Mouse (Mus musculus): ENCODE data around the gene Otulin. TPM values are rescaled to one million over a fixed set of nuclear protein-coding genes. Genes with fewer than 3 reads are reported as not detected.

Otulin gene
- total RNA-seq, 2 experiments from 2014 or later, result 32.5 to 39.5 TPM

DNA sequence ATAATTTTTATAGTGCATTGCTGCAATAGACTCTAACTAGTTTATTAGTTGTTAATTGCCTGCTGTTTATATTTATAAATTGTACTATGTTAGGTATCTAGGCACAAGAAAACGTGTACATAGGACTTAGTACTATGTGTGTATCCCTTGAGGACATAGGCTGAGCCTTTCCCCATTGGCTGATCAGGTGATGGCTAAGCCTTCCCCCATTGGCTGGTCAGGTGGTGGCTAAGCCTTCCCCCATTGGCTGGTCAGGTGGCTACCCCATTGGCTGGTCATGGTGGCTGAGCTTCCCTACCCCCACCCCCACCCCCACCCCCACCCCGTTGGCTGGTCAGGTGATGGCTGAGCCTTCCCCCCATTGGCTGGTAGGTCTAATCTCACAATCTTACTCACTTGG is 50.6 kb downstream of the Otulin start:
- no peak for DNase-seq

DNA sequence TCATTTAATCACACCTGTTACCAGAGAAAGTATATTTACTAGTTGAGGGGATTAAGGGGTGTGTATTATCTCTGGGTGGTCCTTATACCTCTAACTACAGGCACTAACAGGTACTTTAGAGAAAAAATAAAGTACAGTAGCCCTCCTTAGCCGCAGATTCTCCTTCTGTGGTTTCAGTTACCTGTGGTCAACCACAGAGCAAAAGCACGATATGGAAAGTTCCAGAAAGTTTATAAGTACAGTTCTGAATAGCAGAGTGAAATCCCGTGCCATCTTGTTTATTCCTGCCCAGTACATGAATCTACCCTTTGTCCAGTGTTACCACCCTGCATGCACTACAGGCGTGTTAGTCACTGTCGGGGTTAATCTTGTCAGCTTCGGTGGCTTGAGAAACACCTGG is 51.6 kb downstream of the Otulin start:
- DNase-seq, result no peak

DNA sequence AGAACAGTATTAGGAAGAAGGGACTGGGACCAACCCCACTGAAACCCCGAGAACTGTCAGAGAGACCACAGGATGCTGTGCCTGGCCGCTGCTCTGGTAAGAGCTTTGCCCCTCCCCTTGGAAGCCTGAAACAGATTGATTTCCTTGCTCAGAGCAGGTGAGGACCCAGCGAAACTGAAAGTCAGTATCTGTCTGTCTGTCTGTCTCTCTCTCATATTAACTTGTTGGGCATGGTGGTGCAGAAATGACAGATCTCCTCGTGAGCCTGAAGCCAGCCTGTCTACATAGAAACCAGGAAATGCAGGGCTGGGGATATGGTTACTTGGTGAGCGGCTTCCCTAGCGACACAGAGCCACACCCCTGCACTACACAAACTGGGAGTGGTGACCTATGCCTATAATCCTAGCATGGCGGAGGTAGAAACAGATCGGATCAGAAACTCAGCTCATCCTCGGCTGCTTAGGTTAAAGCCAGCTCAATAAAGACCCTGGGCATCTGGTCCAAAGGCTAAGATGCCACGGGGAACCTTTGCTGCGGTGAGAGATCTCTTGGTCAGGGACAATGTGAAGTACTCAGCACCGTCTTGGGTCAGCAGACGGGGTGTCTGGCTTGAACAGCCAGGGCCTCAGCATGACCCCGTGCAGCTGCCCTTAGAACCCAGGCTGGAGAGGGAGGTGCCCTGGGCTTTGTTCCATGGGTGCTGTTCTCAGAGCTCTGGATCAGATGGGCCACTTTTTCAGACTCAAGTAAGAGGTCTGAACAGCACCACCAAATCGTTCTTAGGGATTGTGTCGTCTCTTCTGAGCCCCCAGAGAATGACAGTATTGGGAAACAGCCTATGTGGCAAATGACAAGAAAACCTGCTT is 52.3 kb downstream of the Otulin start:
- no peak for DNase-seq

DNA sequence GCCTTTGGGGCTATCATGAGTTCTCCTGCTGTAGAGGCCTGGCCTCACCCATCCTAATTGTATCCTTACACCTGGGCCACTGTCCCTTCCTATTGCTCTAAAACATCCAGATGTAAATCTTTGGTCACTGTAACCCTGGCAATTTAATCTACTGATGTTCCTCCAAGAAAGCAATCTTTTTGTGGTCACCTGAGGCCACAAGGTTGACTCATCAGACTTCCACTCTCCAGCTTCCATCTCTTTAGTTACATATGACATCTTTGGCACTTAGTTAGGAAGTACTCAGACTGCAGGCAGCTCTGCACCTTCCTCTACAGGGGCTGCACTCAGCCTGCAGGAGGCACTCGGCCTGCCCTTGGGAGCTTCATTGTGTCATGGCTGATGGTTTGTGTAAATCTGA is 53.6 kb downstream of the Otulin start:
- DNase-seq, result no peak

DNA sequence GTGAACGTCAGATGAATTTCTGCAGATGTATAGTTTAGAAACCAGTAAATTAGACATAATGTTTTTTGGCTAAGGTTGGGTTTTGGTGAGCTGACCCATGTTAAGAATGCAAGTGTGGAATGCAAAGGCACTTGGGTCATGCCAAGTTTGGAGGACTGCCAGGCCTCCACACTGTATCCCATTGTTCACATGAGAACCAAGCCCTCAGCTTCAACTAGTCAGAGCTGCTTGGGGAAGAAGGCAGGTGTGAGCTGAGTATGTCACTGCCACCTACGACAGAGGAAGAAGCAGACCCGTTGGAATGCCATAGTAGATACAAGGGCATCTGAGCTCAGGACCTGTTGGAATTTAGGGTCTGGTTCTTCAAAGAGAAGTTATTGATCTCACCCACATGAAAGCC is 54.6 kb downstream of the Otulin start:
- DNase-seq, result no peak

DNA sequence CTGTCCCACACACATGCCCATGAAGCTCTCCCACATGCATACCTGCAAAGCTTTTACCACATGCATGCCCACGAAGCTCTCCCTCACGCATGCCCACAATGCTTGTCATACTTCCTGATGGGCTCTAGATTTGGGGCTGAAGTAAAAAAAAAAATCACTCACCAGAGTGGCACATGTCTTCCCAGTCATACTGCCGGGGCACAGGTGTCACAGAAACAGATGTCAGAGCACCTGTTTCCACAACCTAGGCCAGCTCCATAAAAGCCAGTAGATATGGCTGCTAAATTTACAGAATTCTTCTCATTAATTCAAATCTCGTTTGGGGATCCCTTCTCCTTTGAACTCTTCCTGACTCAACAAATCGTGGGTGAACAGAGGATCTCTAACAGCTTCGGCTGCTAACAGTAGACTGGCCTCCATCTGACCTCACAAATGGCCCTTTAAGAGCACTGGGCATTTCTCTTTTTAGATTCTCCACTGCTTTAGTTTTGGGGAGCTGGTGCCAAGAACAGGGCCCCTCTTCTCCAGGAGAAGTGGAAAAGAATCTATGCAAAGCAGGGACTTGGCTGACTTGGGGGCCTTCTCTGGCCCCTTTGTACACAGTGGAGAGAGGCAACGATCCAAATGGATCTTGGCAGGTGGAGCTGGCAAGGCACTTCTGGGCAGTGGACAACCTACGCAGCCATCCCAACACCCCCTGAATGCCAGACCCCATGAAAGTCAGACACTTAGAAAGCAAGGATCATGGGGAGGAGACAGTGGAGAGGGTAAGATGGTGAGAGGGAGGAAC is 55.3 kb downstream of the Otulin start:
- no peak for DNase-seq

DNA sequence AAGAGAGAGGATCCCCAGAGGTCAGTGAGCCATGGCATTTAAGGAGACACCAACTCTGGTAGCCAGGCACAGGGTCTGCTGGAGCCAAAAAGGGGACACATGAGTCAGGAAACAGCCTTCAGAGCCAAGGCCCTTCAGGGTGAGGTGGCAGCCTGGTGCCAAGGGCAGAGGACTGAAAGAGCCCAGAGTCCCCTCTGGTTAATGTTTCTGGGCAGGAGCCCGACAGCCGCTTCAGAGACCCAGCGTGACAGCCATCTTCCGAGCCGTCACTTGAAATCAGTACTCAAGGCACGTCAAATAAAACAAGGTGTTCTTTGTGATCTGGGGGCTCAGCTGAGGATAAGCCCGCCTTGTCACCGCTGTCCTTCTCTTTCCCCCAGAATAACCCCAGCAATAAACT is 59.3 kb downstream of the Otulin start:
- peak; percentile 73 to 83 for DNase-seq

DNA sequence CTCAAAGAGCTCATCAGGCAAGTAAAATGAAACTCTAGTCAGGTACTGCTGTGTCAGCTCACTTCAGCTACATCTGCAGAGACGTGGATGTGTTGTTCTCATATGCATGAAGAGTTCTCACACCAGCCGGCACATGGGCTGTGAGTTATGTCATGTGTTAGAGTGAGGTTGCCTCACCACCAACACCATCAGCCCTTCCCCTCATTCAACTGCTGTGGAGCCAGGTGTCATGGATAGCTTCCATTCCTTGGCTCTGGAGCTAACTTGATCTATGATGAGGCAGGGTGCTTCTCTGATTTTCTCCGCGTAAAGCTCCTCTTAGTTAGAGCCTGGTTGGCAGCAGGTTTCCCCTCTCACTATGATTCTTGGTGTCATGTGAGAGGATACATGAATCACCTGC is 60.1 kb downstream of the Otulin start:
- no peak for DNase-seq

DNA sequence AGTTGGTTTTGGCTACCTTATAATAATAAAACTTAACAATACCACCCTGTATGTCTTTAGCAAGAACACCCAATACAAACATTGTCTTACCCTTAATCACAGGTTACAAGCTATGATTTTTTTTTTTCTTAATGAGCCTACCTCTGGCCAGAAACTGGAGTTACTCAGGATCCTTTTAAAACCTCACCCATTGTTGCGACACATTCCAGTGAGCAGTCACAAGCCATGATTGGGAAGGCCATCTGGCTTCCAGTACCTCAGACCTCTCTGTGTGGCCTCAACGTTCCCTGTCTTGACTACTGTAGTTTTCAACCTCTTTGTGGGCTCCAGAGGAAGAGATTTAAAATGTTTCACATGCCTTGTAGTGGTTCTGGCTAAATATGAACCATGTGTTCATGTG is 60.6 kb downstream of the Otulin start:
- peak in 1 of 2 experiments; percentile 52 for DNase-seq

DNA sequence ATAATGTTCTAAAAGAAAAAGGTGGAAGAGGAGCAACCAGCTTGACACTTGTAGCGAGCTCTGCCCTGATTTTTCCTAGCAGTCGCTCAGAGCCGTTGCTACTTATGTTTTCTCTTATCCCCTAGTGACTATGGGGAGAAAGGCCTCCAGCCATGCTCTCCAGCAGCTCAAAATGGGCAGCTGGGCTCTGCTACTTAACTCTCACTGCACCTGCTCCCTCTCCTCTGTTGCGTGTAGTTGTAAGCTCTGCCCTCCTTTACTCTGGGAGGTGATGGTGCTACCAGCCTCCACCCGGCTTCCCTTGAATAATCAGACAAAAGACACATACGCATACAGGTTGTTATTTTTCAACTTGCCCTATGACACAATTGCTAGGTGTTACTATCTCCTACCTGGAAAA is 62.1 kb downstream of the Otulin start:
- no peak for DNase-seq

DNA sequence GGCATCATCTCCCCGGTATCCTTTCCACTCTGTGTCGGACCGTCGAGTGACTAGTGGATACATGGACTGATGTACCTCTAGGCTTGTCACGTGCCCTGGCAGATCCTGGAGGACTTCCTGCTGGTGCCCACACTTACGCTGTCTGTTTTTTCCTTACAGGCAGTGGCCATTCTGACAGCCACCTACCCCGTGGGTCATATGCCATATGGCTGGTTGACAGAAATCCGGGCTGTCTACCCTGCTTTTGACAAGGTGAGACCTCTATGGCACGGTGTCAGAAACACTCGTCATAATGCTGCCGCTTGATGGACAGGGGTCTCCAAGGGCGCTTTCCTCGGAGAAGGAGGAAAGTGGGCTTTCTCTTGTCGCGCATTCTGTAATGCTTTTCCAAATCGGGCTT is 63.1 kb downstream of the Otulin start:
- DNase-seq, result no peak

DNA sequence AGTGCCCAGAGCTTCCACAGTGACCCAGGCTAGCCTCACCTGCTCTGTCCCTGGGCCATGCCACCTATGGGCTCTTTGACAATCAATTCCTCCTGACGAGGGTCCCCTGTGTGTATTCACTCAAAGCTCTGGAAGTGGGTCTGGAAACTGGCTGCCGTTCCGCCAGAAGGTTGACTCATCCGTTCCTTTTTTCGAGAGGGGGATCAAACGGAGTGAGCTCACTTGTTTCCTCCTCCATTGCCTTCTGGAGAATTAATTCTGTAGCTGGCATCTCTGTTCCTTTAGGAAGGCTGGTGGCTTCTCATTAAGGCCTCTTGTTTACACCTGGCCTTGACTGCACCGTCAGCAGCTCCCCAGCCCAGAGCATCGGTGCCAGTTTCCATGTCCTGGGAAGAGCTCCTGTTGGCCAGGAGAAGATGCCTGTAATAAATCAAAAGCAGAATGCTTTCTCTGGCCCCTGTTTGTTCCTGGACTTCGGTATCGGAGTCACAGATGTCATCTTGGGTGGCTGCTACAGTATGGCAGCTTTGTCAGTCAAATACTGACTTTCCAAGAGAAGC is 64.8 kb downstream of the Otulin start:
- no peak for DNase-seq

DNA sequence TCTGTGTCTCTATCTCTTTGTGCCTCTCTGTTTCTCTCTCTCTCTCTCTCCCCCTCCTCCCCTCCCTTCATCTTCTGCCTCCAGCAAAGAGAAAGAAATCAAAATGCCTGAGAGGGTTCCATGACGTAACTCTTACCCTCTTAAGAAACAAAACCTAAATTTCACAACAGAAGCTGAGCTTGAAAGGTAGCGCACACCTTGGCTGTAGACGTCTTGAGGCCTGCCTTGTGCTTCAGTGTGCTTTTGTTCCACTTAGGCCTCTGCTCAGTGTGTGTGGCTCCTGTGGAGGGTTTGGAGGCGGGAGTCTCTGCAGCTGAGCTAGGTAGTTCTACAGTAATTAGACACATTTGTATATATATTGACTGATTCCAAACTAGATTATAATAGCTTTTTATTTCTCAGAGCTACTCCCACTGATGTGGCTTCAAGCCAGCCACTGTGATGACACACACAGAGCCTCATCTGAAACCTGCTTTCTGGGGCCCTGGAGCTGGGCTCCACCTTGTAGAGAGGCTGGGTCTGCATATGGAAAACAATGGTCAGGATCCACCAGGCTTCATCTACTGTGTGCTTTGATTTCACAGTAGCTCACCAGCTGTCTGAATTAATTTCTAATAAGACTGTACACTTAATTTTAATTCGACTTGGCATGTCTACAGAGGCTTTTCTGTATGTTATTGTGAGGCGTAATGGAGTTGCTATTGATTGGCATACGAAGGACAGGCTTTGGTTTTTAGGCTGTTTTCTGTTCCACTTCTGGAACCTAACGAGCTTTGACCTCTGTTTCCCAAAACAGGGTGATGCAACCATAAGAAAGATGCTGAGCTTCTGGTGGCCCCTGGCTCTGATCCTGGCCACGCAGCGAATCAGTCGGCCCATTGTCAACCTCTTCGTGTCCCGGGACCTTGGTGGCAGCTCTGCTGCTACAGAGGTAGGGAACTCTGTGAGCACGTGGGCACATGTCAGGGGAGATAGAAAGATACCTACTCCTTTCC is 66.1 kb downstream of the Otulin start:
- DNase-seq, result peak; percentile 24 to 33

DNA sequence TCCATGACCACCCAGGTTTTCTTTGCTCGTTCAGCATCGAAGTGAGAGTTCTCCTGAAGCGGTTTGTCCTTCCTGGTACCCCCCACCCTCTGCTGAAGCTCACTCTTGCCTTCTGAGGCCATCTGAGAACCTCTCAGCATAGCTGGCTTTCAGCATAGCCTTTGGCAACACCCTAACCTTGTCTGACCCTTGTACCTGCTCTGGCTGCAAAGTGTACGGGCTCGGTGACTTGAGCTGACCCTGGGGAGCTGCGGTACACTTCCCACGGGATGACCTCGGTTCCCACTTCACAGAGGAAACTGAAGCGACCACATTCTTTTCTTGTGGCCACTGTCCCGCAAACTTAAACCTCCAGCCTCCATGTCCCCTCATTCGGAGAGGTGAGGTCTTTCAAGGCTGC is 70.2 kb downstream of the Otulin start:
- no peak for DNase-seq

DNA sequence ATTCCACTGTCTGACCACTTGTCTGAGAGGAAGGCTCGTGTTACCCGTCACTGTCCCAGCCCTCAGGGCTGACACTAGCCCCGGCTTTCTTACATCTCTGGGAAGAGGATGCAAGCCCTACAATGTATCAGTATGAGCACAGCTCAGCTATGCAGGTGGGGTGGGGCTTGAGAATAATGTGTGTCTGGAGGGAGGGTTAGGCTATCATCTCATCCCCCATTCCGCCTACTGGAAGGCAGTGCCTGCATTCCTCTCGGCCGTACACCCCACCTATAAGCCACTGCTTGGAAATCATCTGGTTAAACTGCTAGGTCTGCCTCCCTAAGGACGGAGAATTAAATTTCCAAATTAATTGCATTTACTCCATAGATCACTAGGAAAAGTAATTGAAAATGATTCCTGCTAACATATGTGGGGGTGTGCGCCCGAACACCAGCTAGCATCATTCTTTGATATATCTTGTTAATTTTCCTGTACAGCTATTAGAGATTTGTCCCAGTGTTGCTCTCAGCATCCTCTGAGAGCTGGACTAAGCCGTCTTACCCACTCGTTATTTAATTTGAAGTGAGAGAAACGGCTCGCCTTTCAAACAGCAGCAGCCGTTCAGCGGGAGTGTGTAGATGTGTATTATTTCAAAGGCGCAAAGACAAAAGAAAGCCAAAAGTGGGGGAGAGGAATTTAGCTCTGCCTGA is 71.9 kb downstream of the Otulin start:
- no peak for DNase-seq

DNA sequence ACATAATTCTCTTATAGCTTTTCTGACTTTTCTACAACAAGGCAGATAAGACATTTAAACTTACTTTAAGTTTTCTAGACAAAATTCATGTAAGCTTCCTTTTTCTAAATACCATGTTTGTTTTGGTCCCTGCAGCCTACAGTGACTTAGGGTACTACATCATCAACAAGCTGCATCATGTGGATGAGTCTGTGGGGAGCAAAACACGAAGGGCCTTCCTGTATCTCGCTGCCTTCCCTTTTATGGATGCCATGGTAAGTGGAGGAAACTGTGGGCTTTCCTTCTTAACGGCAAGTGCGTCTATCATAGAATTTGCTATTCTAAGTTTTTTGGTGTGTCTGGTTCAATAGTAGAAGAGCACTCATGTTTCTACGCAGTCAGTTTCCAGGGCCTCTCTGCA is 76.9 kb downstream of the Otulin start:
- no peak for DNase-seq

DNA sequence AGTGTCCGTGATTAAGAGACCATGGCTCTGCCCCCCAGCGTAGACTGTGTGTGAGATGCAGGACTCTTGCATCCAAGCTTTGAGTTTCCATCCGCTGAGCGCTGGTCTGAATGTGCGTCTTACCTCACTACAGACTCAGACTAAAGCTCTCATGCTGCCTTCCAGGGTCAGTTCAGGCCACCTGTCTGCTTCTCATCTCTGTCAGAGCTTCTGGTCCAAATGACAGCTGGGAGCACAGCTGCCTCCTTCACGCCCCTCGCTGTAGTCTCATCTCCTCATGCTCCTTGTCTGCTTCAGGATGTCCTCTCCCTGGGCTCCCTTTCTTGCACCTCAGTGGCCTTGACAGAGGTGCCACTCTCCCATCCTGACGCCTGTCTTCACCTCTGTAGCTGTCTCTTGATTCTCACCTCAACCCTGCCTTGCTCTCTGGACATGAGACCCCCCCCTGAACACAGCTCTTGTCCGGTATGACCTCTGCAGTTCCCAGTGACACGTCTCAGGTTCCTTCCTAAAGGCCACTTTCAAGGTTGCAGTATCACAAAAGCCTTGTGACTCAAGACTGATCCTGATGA is 78.3 kb downstream of the Otulin start:
- no peak for DNase-seq

DNA sequence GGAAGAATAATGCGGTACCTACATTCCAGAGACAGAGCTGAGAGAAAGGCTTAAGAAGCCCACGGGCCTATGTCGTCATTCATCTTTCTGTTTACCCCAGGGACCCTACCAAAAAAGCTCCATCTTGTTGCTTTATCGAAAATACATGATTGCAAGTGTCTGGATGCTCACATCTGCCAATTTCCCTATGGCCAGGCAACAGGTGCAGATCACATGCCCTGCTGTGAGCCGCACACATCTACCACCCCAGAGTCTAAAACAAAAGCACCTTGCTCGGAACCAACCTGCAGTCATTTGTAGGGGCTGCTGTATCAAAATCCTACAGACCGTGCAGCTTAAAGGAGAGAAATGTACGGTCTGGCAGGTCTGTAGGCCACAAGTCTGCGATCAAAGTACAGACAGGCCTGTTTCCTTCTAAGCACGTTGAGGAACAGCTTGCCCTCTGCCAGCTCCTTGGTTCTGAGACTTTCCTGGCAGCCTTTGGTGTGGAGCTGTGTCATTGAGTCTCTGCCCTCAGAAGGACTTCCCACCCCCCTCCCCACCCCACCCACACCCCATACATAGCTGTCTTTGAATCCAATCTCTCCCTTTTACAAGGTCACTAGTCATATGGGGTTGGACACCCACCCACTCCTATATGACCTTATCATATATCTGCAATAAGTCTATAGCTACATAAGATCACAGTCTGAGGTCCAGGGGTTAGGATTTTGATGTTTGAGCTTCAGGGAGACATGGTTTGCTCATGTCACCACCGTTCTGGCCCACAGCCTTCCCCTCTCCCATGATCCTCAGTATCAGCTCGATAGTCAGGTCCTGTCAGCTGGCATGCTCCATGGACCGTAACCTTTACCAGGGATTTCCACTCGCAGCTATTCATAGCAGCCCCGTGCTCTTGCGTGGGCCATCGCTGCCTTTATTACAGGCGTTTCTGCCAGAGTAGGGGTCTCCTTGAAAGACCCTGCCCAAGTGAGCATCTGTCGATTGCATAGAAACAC is 79.1 kb downstream of the Otulin start:
- DNase-seq, result no peak

DNA sequence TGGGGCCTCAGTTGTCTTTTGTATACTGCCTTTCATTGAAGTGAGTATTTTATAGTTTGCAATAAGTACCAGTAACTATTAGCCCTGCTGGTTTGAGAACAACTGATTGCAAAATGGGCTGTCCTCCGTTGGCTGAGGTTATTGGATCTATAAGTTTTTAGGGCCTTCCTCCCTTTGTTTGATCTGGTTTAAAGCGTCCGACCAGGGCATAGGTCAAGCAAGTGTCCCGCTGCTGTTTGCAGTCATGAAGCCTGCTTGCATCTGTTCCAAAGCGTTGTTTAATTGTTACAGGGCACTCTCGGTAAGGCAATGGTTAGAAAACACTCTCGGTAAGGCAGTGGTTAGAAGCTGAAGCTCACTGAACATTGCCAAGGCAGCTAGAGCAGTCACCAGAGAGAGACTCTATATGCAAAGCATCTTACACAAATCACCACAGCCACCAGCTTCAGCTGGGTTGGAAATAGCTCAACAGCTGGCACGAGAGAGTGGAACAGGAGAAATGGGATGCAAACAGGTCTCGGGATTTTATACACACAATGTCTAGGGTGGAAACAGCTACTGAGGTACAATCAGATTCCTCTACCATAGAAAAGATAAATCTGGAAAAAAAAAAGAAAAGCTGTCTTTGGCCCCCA is 80.0 kb downstream of the Otulin start:
- no peak for DNase-seq

Data from adrenal gland, postnatal 36 days (tissue).